Mouse (Mus musculus) kidney, adult 8-10 months (tissue): ENCODE data around the gene Hdac5.

Source experiments
- DNase-seq, 2 experiments: peaks; one replicate each; pipeline ENCODE4 v3.0.0; 2022

The Hdac5 gene

GRCm38 (mm10) chr11:102214430-102215156, 15.4 kb downstream of the Hdac5 start:
- no peak for DNase-seq

GRCm38 (mm10) chr11:102211936-102212341, 18.0 kb downstream of the Hdac5 start:
- DNase-seq, result peak in 1 of 2 experiments; percentile 40

- DNase-seq, result no peak
These were observed 19.0 kb downstream of the Hdac5 start for GRCm38 (mm10) chr11:102211011-102211410.

GRCm38 (mm10) chr11:102210185-102210584, 19.8 kb downstream of the Hdac5 start:
- DNase-seq, result no peak

GRCm38 (mm10) chr11:102209742-102210141, 20.2 kb downstream of the Hdac5 start:
- DNase-seq, result no peak

- DNase-seq, result no peak
These were observed 21.1 kb downstream of the Hdac5 start for GRCm38 (mm10) chr11:102208846-102209245.

- no peak for DNase-seq
These were observed 21.9 kb downstream of the Hdac5 start for GRCm38 (mm10) chr11:102207825-102208777.

- DNase-seq, result no peak
These were observed 23.5 kb downstream of the Hdac5 start for GRCm38 (mm10) chr11:102206481-102206880.

GRCm38 (mm10) chr11:102201408-102201821, 28.6 kb downstream of the Hdac5 start:
- DNase-seq, result no peak

- no peak for DNase-seq
These were observed 30.1 kb downstream of the Hdac5 start for GRCm38 (mm10) chr11:102199856-102200255.

GRCm38 (mm10) chr11:102198245-102198644, 31.7 kb downstream of the Hdac5 start:
- no peak for DNase-seq

GRCm38 (mm10) chr11:102196018-102196797, 33.8 kb downstream of the Hdac5 start:
- DNase-seq, result no peak

- no peak for DNase-seq
These were observed 36.1 kb downstream of the Hdac5 start for GRCm38 (mm10) chr11:102193657-102194440.

- DNase-seq, result no peak
These were observed 39.1 kb downstream of the Hdac5 start for GRCm38 (mm10) chr11:102190848-102191247.

- DNase-seq, result peak; percentile 95 to 96
These were observed 40.2 kb downstream of the Hdac5 start, which contains the start of gene G6pc3 for GRCm38 (mm10) chr11:102189461-102190436. Gene G6pc3 (plus strand): TSS chr11:102189620.

- DNase-seq, result no peak
These were observed 41.0 kb downstream of the Hdac5 start for GRCm38 (mm10) chr11:102188980-102189379.

- peak in 1 of 2 experiments; percentile 39 for DNase-seq
These were observed 43.7 kb downstream of the Hdac5 start for GRCm38 (mm10) chr11:102186235-102186634.

- no peak for DNase-seq
These were observed 44.3 kb downstream of the Hdac5 start for GRCm38 (mm10) chr11:102185677-102186076.

- peak; percentile 92 to 94 for DNase-seq
These were observed 45.1 kb downstream of the Hdac5 start, which contains the start of gene Lsm12 for GRCm38 (mm10) chr11:102184646-102185495. Gene Lsm12 (minus strand): TSS chr11:102185296.

- DNase-seq, result no peak
These were observed 45.7 kb downstream of the Hdac5 start for GRCm38 (mm10) chr11:102184253-102184645.
